Mouse (Mus musculus) spleen, adult 2 months (tissue): ENCODE measurements around the gene Kctd20. TPM values are rescaled to one million over a fixed set of nuclear protein-coding genes. Genes with fewer than 3 reads are reported as not detected.

Source experiments
- DNase-seq, 2 experiments: peaks; one replicate each; pipeline versions ENCODE4 v3.0.0 to v3.0.0-alpha.2; 2012 to 2021; ENCODE audit warnings: low spot score in 2 of 2, low read depth in 1 of 2
- H3K27ac ChIP-seq: fragments of 200-500 bp; 2 replicates; pipeline ENCODE4 v1.5.1; 2012; ENCODE audit warnings: low read length, inconsistent platforms; ENCODE audit not compliant: insufficient read depth
- H3K27me3 ChIP-seq: fragments of 200-500 bp; 2 replicates; pipeline ENCODE4 v1.6.1; 2012; ENCODE audit warnings: mild to moderate bottlenecking, moderate library complexity, low read length, inconsistent platforms; ENCODE audit not compliant: control insufficient read depth, insufficient read depth
- H3K36me3 ChIP-seq: fragments of 200-500 bp; 2 replicates; pipeline ENCODE4 v1.6.1; 2012; ENCODE audit warnings: mild to moderate bottlenecking, low read length, inconsistent platforms; ENCODE audit not compliant: control insufficient read depth, insufficient read depth
- H3K4me1 ChIP-seq: fragments of 200-500 bp; 2 replicates; pipeline ENCODE4 v1.6.1; 2011; ENCODE audit warnings: inconsistent platforms; ENCODE audit not compliant: control insufficient read depth, insufficient read depth, insufficient read length
- H3K4me3 ChIP-seq: fragments of 200-500 bp; 2 replicates; pipeline ENCODE4 v1.5.1; 2011; ENCODE audit warnings: mild to moderate bottlenecking, inconsistent platforms; ENCODE audit not compliant: insufficient read depth, insufficient read length; ENCODE audit errors: extremely low read depth
- CTCF ChIP-seq: fragments of 200-500 bp; IDR thresholded peaks from 2 replicates; pipeline ENCODE4 v1.5.1; 2011; ENCODE audit warnings: mild to moderate bottlenecking, inconsistent platforms; ENCODE audit not compliant: insufficient read depth, insufficient read length, insufficient replicate concordance; ENCODE audit errors: extremely low read depth
- POLR2A ChIP-seq: fragments of 200-500 bp; IDR thresholded peaks from 2 replicates; pipeline ENCODE4 v1.6.1; 2011; ENCODE audit warnings: low read depth, low read length, inconsistent platforms
- WGBS: fragments of 180-500 bp; shearing (Covaris S2); methylation state at CpG from one replicate; pipeline ENCODE4 v1.1.7; 2018; 5-methylcytosine and 5-hydroxymethylcytosine counted together
- polyA plus RNA-seq: library from polyadenylated mRNA; depleted of rRNA; stranded (reverse); fragments of >200 nt; gene quantifications from 2 replicates; pipeline ENCODE4 v1.2.3, GENCODE M21; 2012

The Kctd20 gene
- polyA plus RNA-seq, 1 experiment: 27.4 TPM

DNA sequence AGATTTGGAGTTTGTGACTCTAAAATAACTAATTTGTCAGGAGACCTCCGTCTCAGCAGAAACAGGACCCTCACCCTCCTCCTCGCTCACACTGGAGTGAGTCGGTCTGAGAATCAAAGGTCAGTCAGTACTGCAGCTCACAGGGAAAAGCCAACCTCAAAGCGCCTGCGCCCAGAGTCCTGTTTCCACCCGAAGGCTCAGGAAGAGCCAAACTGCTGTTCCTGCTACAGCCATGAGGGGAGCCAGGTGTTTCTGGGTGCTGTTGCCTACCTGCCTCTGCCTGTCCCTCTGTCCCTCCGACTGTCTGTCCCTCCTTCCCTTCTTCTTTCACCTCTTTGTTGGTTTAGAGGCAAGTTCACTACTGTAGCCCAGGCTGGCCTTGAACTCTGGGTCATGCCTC is 41.6 kb upstream of the Kctd20 start:
- H3K27ac ChIP-seq: no peak overlapping the region
- no peak overlapping the region for H3K4me3 ChIP-seq
- DNase-seq: no peak

DNA sequence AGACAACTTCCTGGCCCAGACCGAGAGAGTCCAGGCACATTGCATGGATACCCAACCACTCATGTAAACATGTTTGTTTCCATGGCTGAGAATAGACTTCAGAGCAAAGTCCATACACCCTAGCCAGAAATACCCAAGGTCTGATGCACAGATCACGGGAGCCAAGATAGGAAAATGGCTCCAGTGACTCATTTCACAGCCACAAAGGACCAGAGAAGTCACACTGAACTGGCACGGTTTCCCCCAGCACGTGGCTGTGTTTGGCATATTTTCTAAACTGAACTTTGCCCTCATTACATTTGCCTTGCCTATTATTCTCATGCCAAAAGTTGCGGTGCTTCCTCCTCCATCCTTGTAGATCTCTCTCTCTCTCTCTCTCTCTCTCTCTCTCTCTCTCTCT is 38.5 kb upstream of the Kctd20 start:
- Histone ChIP-seq H3K36me3 (no peaks in the 10 kb centered on the region), H3K4me1 (peaks cover 4% of the 10 kb centered on the region; the same call in 1 of the 2 replicates), H3K4me3 (no peak overlapping the region), H3K27ac (no peak overlapping the region), H3K27me3 (no peaks in the 10 kb centered on the region; the same call in 1 of the 2 replicates)
- no peak for TF ChIP-seq CTCF
- no peak for TF ChIP-seq POLR2A
- 78% methylated on average over 5 of the region's 5 CpGs for WGBS
- no peak for DNase-seq

More for the DNA sequence above, 41.6 kb upstream of the Kctd20 start:
- WGBS: 77% methylated on average over 7 of the region's 7 CpGs
- H3K27me3 ChIP-seq: no peaks in the 10 kb centered on the region; the same call in 1 of the 2 replicates
- peaks cover 7% of the 10 kb centered on the region; the same call in 1 of the 2 replicates for H3K4me1 ChIP-seq
- TF ChIP-seq CTCF: no peak
- TF ChIP-seq POLR2A: no peak
- H3K36me3 ChIP-seq: no peaks in the 10 kb centered on the region

DNA sequence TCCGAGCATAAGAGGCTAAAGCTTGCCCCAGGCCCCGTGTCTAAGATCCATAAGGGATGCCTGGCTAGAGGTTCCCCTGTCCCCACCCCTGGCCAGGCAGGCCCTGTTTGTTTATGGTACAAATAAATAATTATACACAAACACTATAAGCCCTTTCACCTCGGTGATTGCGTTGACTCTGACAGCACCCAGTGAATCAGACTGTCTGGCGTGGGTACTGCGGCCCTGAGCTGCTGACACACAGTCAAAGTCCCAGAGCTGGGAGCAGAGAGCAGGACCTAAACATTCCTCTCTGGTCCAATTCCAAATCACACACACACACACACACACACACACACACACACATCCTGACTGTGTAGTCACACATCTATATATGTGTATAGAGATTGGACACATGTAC is 37.8 kb upstream of the Kctd20 start:
- no peak for DNase-seq

DNA sequence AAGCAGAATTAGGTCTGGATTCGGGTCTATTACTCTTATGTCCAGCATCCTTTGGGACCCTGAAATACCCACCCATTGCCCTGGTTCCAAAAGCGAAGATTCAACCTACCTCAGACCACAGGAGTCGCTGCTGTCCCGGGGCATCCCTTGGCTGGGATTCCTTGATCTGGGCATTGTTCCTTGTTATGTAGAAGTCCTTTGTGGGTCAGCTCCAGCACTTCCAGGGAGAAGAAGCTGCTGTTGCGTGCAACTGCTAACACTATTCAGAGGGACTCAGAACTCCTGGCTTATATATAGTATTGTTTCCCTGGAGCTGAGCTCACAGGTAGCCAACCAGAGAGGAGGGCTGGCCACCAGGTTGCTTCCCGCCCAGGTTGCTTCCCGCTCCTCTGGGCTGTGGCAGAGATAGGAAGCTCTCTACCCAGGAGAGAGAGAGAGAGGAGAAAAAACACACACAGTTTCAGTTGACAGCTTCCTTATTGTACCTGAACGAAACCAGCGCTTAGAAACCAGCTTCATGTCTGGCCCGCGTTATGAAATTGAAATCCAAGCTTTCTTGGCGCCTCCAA is 36.6 kb upstream of the Kctd20 start, which contains the start of gene 4930539E08Rik:
Gene 4930539E08Rik, minus strand, starts transcription at position 265 of the 569 bp plus-strand sequence.
- no peak for TF ChIP-seq POLR2A
- TF ChIP-seq CTCF: no peak
- Histone ChIP-seq H3K4me3 (no peak within 1 kb of the TSS), H3K36me3 (no peaks in the 10 kb centered on the region), H3K27ac (no peak within 1 kb of the TSS), H3K4me1 (no peaks in the 10 kb centered on the region), H3K27me3 (no peaks in the 10 kb centered on the region)
- DNase-seq: no peak
- WGBS: 90% methylated on average over 12 of the region's 12 CpGs

More for the DNA sequence above, 37.8 kb upstream of the Kctd20 start:
- H3K36me3 ChIP-seq: no peaks in the 10 kb centered on the region
- WGBS: 91% methylated on average over 6 of the region's 6 CpGs
- TF ChIP-seq POLR2A (no peak), CTCF (no peak)
- no peak overlapping the region for H3K27ac ChIP-seq
- H3K4me1 ChIP-seq: peaks cover 3% of the 10 kb centered on the region; the same call in 1 of the 2 replicates
- no peaks in the 10 kb centered on the region; the same call in 1 of the 2 replicates for H3K27me3 ChIP-seq
- H3K4me3 ChIP-seq: no peak overlapping the region

DNA sequence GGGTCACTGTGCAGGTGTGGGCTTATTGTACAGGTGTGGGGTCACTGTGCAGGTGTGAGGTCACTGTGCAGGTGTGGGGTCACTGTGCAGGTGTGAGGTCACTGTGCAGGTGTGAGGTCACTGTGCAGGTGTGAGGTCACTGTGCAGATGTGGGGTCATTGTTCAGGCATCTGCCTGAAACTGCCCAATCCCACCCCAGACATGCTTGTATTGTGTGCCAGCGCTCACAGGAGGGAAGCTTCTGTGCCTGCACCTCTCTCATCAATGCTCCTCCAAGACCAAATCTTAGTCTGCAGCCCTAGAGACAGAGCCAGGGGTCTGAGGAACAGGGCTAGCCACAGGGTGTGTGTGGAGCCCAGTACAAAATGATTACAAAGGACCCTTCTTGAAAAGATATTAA is 35.2 kb upstream of the Kctd20 start:
- WGBS: 100% methylated on average over 1 of the region's 1 CpGs
- no peak for DNase-seq
- H3K4me3 ChIP-seq: no peak overlapping the region
- H3K4me1 ChIP-seq: no peaks in the 10 kb centered on the region
- no peak overlapping the region for H3K27ac ChIP-seq
- H3K36me3 ChIP-seq: no peaks in the 10 kb centered on the region
- TF ChIP-seq CTCF (no peak), POLR2A (no peak)
- H3K27me3 ChIP-seq: no peaks in the 10 kb centered on the region

DNA sequence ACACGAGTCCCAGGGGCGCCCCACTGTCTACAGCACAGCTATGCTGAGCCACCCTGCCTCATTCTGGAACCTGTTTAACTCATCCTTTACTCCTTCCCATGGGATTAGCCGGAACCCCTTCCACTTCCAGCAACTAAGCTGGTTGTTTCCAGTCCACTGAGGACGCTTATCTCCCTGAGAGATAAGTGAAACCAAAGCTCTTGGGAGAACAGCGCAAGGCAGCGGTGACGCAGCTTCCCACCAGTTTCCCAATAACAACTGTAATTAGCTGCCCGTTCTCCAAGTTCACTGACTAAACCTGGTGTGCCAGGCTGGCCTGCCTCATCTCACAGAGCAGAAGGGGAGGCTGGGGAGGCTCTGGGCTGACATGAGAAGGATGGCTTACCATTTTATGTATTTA is 30.7 kb upstream of the Kctd20 start:
- H3K36me3 ChIP-seq: no peaks in the 10 kb centered on the region
- TF ChIP-seq CTCF (no peak), POLR2A (no peak)
- H3K27ac ChIP-seq: no peak overlapping the region
- no peaks in the 10 kb centered on the region for H3K27me3 ChIP-seq
- no peak overlapping the region for H3K4me3 ChIP-seq
- 83% methylated on average over 8 of the region's 8 CpGs for WGBS
- H3K4me1 ChIP-seq: no peaks in the 10 kb centered on the region
- DNase-seq: no peak

DNA sequence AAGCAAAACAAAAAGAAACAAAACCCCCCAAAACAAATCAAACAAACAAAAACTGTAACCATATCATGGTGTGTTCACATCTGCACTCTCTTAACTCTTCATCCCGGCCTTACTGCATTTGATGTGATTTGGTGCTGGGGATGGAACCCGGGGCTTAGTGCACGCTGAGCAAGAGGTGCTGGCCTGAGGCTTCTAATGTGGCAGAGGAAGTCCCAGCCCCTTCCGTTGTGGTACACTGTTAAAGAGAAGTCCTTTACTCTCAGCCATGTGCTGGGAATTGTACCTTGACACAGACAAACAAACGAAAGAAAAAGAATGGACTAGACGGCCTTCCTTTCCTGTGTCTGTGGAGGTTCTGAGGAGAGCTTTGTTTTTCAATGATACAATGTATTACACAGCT is 29.7 kb upstream of the Kctd20 start:
- Histone ChIP-seq H3K4me1 (no peaks in the 10 kb centered on the region), H3K27ac (no peak overlapping the region)
- DNase-seq: no peak

More for the DNA sequence above, 29.7 kb upstream of the Kctd20 start:
- TF ChIP-seq CTCF (no peak), POLR2A (no peak)
- no peaks in the 10 kb centered on the region for H3K36me3 ChIP-seq
- H3K27me3 ChIP-seq: no peaks in the 10 kb centered on the region
- WGBS: 9% methylated on average over 6 of the region's 6 CpGs
- H3K4me3 ChIP-seq: no peak overlapping the region
